ENCODE assay signal across 14 mouse cellular contexts in the genomic region with DNA sequence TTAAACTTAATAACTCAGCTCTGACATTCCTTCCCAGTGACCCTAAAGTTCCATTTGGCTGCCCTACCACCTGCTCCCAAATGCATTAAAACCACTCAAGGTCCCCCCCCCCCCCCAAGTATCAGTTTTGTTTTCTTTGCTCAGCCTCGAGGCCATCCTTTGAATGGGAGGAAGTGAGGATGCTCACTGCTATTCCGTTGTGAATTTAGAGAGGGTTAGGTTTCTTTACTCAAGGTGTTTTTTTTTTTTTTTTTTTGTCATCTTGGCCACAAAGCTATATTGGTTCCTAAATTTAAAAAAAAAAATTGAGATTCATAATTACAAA.
DNase-seq lines count a peak whose midpoint lies in the region; ATAC-seq and TF ChIP-seq lines count a peak whose summit lies in the region.
"Had no signal": no experiment of that assay in that cellular context is flagged by ENCODE, and none has a peak within 500 bp of the region (broad histone marks: within the 10 kb centered on the region; RNA-seq: fewer than 3 reads in every experiment).

No protein-coding gene starts in this region.

- H3K4me3 ChIP-seq in heart, embryonic 13.5 days: no peak overlapping the region
- no peak overlapping the region for H3K4me3 ChIP-seq in liver, embryonic 11.5 days (ENCODE audit: low read depth, low read length)
- no peak overlapping the region for H3K4me3 ChIP-seq in intestine, embryonic 16.5 days (ENCODE audit: low read length)
- no peak overlapping the region for H3K4me3 ChIP-seq in liver, postnatal 0 days (ENCODE audit: low read depth, low read length)
- H3K4me3 ChIP-seq: forebrain, embryonic 10.5 days; limb, embryonic 15.5 days; megakaryocyte, embryonic 14.5 days; neural tube, embryonic 15.5 days had no signal

- H3K36me3 ChIP-seq in heart, embryonic 13.5 days: no peaks in the 10 kb centered on the region
- no peaks in the 10 kb centered on the region for H3K36me3 ChIP-seq in liver, embryonic 11.5 days (ENCODE audit: control insufficient read depth, insufficient read depth, low read length)
- H3K36me3 ChIP-seq in intestine, embryonic 16.5 days (ENCODE audit: control insufficient read depth, insufficient read depth, low read length): no peaks in the 10 kb centered on the region
- no peaks in the 10 kb centered on the region for H3K36me3 ChIP-seq in liver, postnatal 0 days (replicated peaks; ENCODE audit: insufficient read depth, low read length)
- H3K36me3 ChIP-seq: forebrain, embryonic 10.5 days; limb, embryonic 15.5 days; neural tube, embryonic 15.5 days had no signal

- no peak for TF ChIP-seq CTCF in liver, postnatal 0 days (IDR thresholded peaks at IDR 0.05; ENCODE audit: low read depth)

- H3K4me1 ChIP-seq in heart, embryonic 13.5 days: peaks cover 7% of the 10 kb centered on the region
- H3K4me1 ChIP-seq in liver, embryonic 11.5 days (replicated peaks; ENCODE audit: control insufficient read depth, insufficient read depth, low read length): no peaks in the 10 kb centered on the region
- H3K4me1 ChIP-seq in intestine, embryonic 16.5 days (ENCODE audit: control insufficient read depth, insufficient read depth, low read length): 0 out of 2 replicates have a peak, but pooled peaks cover 5% of the 10 kb centered on the region
- H3K4me1 ChIP-seq in liver, postnatal 0 days (ENCODE audit: insufficient read depth): no peaks in the 10 kb centered on the region
- H3K4me1 ChIP-seq: forebrain, embryonic 10.5 days; megakaryocyte, embryonic 14.5 days; neural tube, embryonic 15.5 days had no signal

- no peak overlapping the region for H3K9ac ChIP-seq in heart, embryonic 13.5 days
- no peak overlapping the region for H3K9ac ChIP-seq in liver, embryonic 11.5 days (ENCODE audit: low read depth, low read length)
- H3K9ac ChIP-seq in intestine, embryonic 16.5 days (ENCODE audit: low read depth, low read length): no peak overlapping the region
- H3K9ac ChIP-seq in liver, postnatal 0 days (replicated peaks): no peak overlapping the region
- H3K9ac ChIP-seq: limb, embryonic 15.5 days; neural tube, embryonic 15.5 days had no signal

- DNase-seq in heart, postnatal 25 days (ENCODE audit: low spot score): no peak
- DNase-seq in liver, embryonic 11.5 days (ENCODE audit: low spot score): no peak
- no peak for DNase-seq in liver
- DNase-seq in liver, postnatal 0 days: no peak
- DNase-seq in gastrocnemius, postnatal 10 days: no peak
- DNase-seq: cerebellum, adult 18-20 months; retina, postnatal 1 day had no signal

- ATAC-seq in heart, embryonic 13.5 days (ENCODE audit: extremely low read depth, insufficient number of reproducible peaks, low FRiP score, low TSS enrichment): no peak
- ATAC-seq in liver, embryonic 11.5 days (replicated peaks; ENCODE audit: low FRiP score): no peak
- ATAC-seq in intestine, embryonic 16.5 days: no peak
- no peak for ATAC-seq in liver, postnatal 0 days
- ATAC-seq: hindbrain, embryonic 16.5 days had no signal

- no peaks in the 10 kb centered on the region for H3K9me3 ChIP-seq in heart, embryonic 13.5 days
- H3K9me3 ChIP-seq in liver, embryonic 11.5 days (ENCODE audit: control insufficient read depth, low read length): no peaks in the 10 kb centered on the region
- H3K9me3 ChIP-seq in intestine, embryonic 16.5 days (ENCODE audit: control insufficient read depth, low read length): no peaks in the 10 kb centered on the region
- no peaks in the 10 kb centered on the region for H3K9me3 ChIP-seq in liver, postnatal 0 days (ENCODE audit: low read length)
- H3K9me3 ChIP-seq: forebrain, embryonic 10.5 days; limb, embryonic 15.5 days; neural tube, embryonic 15.5 days had no signal

- intact Hi-C loops in heart, postnatal 25 days (cut with DNase I): no loop called here

- TF ChIP-seq EP300 in liver, postnatal 0 days (IDR thresholded peaks at IDR 0.05; ENCODE audit: low read depth): no peak

- H3K4me2 ChIP-seq in heart, embryonic 13.5 days: peak overlapping the region; percentile 59
- 0 out of 2 replicates have a peak overlapping the region, but pooled peaks have one; percentile 44 for H3K4me2 ChIP-seq in liver, embryonic 11.5 days
- peak overlapping the region; percentile 38; the same call in 1 of the 2 replicates for H3K4me2 ChIP-seq in intestine, embryonic 16.5 days (ENCODE audit: low read depth, low read length)
- peak overlapping the region; percentile 60 for H3K4me2 ChIP-seq in liver, postnatal 0 days (ENCODE audit: low read depth, low read length)

- 16% methylated on average over 2 of the region's 2 CpGs for WGBS in heart, embryonic 13.5 days
- WGBS in liver, embryonic 11.5 days: 9% methylated on average over 2 of the region's 2 CpGs
- 9% methylated on average over 2 of the region's 2 CpGs for WGBS in intestine, embryonic 16.5 days
- 5% methylated on average over 2 of the region's 2 CpGs for WGBS in liver, postnatal 0 days (ENCODE audit: insufficient replicate concordance)

- H3K27ac ChIP-seq in heart, embryonic 13.5 days (replicated peaks): no peak overlapping the region
- H3K27ac ChIP-seq in liver, embryonic 11.5 days (ENCODE audit: low read depth, low read length): no peak overlapping the region
- H3K27ac ChIP-seq in intestine, embryonic 16.5 days (ENCODE audit: low read length): no peak overlapping the region
- peak overlapping the region; percentile 58; the same call in 1 of the 2 replicates for H3K27ac ChIP-seq in liver, postnatal 0 days (ENCODE audit: low read depth)
- H3K27ac ChIP-seq: forebrain, embryonic 10.5 days; limb, embryonic 15.5 days; neural tube, embryonic 15.5 days had no signal

- no peaks in the 10 kb centered on the region for H3K27me3 ChIP-seq in heart, embryonic 13.5 days (replicated peaks)
- H3K27me3 ChIP-seq in liver, embryonic 11.5 days (replicated peaks; ENCODE audit: control insufficient read depth, insufficient read depth, low read length): no peaks in the 10 kb centered on the region
- no peaks in the 10 kb centered on the region for H3K27me3 ChIP-seq in intestine, embryonic 16.5 days (replicated peaks; ENCODE audit: control insufficient read depth, insufficient read depth, low read length)
- no peaks in the 10 kb centered on the region for H3K27me3 ChIP-seq in liver, postnatal 0 days (ENCODE audit: insufficient read depth, low read length)
- H3K27me3 ChIP-seq: limb, embryonic 15.5 days; megakaryocyte, embryonic 14.5 days; neural tube, embryonic 15.5 days had no signal
